Mouse (Mus musculus) embryonic facial prominence, embryonic 14.5 days (tissue): Measurements from ENCODE around the gene Ptpn21. TPM values are rescaled to one million over a fixed set of nuclear protein-coding genes. Genes with fewer than 3 reads are reported as not detected.

Experiments
- ATAC-seq: fragments of 200-750 bp; cut with Nextera tagmentation; 2 replicates; pipeline ENCODE4 v1.8.0; 2017; ENCODE audit warnings: low read depth, moderate number of reproducible peaks, moderate TSS enrichment
- DNase-seq: peaks from one replicate; pipeline ENCODE4 v3.0.0-alpha.2; 2015; ENCODE audit warnings: low spot score
- H3K27ac ChIP-seq: fragments of 300-500 bp; sonication (generic); replicated peaks from 2 replicates; pipeline ENCODE4 v1.5.1; 2014; ENCODE audit warnings: low read depth, mild to moderate bottlenecking, low read length, moderate library complexity
- H3K27me3 ChIP-seq: fragments of 300-500 bp; sonication (generic); replicated peaks from 2 replicates; pipeline ENCODE4 v1.6.1; 2014; ENCODE audit warnings: low read length; ENCODE audit not compliant: control insufficient read depth, insufficient read depth
- H3K36me3 ChIP-seq: fragments of 300-500 bp; sonication (generic); 2 replicates; pipeline ENCODE4 v1.6.1; 2014; ENCODE audit warnings: low read length, mixed read lengths; ENCODE audit not compliant: control insufficient read depth, insufficient read depth
- H3K4me1 ChIP-seq: fragments of 300-500 bp; sonication (generic); 2 replicates; pipeline ENCODE4 v1.6.1; 2014; ENCODE audit warnings: antibody characterized with exemption, low read length; ENCODE audit not compliant: control insufficient read depth, insufficient read depth
- H3K4me2 ChIP-seq: fragments of 300-500 bp; sonication (generic); 2 replicates; pipeline ENCODE4 v1.6.1; 2014; ENCODE audit warnings: low read depth, mild to moderate bottlenecking, low read length, moderate library complexity, mixed read lengths
- H3K4me3 ChIP-seq: fragments of 300-500 bp; sonication (generic); 2 replicates; pipeline ENCODE4 v1.5.1; 2014; ENCODE audit warnings: low read depth, mild to moderate bottlenecking, low read length
- H3K9ac ChIP-seq: fragments of 300-500 bp; sonication (generic); 2 replicates; pipeline ENCODE4 v1.6.1; 2014; ENCODE audit warnings: low read depth, mild to moderate bottlenecking, low read length, moderate library complexity, mixed read lengths
- H3K9me3 ChIP-seq: fragments of 300-500 bp; sonication (generic); 2 replicates; pipeline ENCODE4 v1.6.1; 2016; ENCODE audit warnings: low read length; ENCODE audit not compliant: control insufficient read depth
- WGBS: fragments of 180-500 bp; shearing (Covaris S2); extraction: QIAGEN DNeasy Blood & Tissue Kit; methylation state at CpG from one replicate; pipeline ENCODE4 v1.1.7; 2014; 5-methylcytosine and 5-hydroxymethylcytosine counted together
- polyA plus RNA-seq: library from polyadenylated mRNA; unstranded; fragments of >200 nt; fragmentation: Nextera tagmentation; extraction: Ambion mirVana; gene quantifications from 2 replicates; pipeline ENCODE4 v1.2.1, GENCODE M21; 2014

Gene Ptpn21
- polyA plus RNA-seq, 1 experiment from 2014 or later = 11.7 TPM

DNA sequence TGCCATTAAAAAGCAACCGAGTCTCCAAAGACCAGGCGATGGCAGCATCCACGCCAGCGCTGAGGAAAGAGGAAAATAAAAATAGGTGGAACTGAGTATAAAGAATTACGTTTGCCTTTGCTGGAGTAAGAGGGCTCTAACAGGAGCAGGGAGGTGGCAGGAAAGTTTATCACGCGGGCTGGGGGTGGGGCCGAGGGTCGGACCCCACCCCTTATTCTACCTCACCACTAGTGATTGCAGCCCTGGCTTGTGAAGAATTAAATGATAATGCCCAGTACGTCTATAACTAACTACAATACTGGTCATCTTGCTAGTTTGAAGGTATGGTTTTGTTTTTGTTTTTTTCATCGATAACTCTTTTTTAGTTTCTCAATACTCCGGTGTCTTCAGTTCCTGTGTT, 3.4 kb downstream of the Ptpn21 start:
- H3K27me3 ChIP-seq = no peaks in the 10 kb centered on the region; the same call in 1 of the 2 replicates
- no peak for DNase-seq
- WGBS = 12% methylated on average over 12 of the region's 12 CpGs

DNA sequence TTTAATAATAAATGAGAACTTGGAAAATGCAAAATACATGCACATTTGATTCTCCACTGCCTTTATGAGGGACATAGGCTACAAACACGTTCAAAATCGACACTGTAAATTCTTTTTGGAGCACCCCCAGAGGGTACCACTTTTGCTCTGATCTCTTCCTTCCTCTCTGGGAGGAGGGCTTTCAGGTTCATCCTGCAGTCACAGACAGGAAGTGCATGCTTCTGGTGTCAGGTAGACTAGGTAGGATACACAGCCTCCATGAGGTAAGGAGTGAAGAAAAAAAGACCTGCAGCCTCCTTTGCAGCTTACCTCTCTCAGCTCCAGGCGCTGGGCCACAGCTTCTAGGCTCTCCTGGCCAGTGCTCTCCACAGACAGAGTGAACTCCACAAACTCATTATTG, 4.0 kb downstream of the Ptpn21 start:
- Histone ChIP-seq H3K36me3 (no peaks in the 10 kb centered on the region), H3K4me2 (peak overlapping the region; percentile 80), H3K27ac (no peak overlapping the region), H3K9ac (peak overlapping the region; percentile 69), H3K4me1 (peaks cover 9% of the 10 kb centered on the region; the same call in 1 of the 2 replicates), H3K27me3 (no peaks in the 10 kb centered on the region; the same call in 1 of the 2 replicates), H3K4me3 (peak overlapping the region; percentile 56), H3K9me3 (no peaks in the 10 kb centered on the region)
- ATAC-seq = no peak
- DNase-seq = no peak
- 65% methylated on average over 3 of the region's 3 CpGs for WGBS

More for the DNA sequence above, 3.4 kb downstream of the Ptpn21 start:
- peak overlapping the region; percentile 80 for H3K4me2 ChIP-seq
- peaks cover 9% of the 10 kb centered on the region; the same call in 1 of the 2 replicates for H3K4me1 ChIP-seq
- ATAC-seq = no peak
- H3K36me3 ChIP-seq = no peaks in the 10 kb centered on the region
- no peaks in the 10 kb centered on the region for H3K9me3 ChIP-seq
- no peak overlapping the region; the same call in 1 of the 2 replicates for H3K27ac ChIP-seq
- peak overlapping the region; percentile 69 for H3K9ac ChIP-seq
- H3K4me3 ChIP-seq = peak overlapping the region; percentile 56

DNA sequence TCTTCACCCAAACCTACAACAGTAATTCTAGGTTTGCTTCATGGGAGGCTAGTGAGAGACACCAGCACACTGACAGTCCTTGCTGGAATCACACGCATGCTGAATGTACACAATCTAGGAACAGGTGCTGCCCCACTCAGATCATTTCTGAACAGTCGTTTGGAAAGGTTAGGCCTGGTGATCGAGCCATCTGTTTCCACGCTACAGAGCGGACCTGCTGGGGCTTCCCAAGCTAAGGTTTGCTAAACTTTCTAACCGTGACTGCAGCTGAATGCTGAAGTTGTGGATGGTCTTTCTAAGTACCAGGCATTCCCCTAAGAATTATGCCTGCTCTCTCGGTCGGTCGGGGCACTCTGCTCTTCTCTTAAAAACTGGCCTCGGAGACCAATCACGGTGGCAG, 6.5 kb downstream of the Ptpn21 start:
- Histone ChIP-seq H3K9me3 (no peaks in the 10 kb centered on the region), H3K4me3 (no peak overlapping the region), H3K9ac (no peak overlapping the region), H3K4me2 (no peak overlapping the region), H3K27me3 (no peaks in the 10 kb centered on the region), H3K4me1 (peaks cover 9% of the 10 kb centered on the region; the same call in 1 of the 2 replicates), H3K27ac (no peak overlapping the region), H3K36me3 (no peaks in the 10 kb centered on the region)
- 86% methylated on average over 11 of the region's 11 CpGs for WGBS
- ATAC-seq (no peak), DNase-seq (no peak)

DNA sequence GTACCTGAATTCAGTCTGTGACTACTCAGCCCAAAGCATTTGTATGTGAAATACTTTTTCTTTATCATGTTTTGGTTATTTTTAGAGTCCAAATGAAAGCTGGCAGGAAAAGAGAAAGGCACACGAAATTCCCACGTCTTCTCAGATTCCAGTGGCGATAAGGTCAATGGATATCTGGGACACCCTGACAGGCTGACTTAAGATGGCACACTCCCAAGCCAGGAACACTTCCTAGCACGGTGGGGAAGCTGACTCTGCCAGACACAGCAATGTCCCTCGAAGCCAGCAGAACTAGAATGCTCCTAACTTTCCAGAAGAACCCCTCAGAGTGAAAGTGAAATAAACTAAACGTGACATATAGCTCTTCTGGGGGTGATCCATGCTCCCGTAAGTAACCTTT, 10.0 kb downstream of the Ptpn21 start:
- H3K27me3 ChIP-seq = no peaks in the 10 kb centered on the region
- no peak overlapping the region for H3K4me2 ChIP-seq
- H3K36me3 ChIP-seq = no peaks in the 10 kb centered on the region
- no peak overlapping the region for H3K4me3 ChIP-seq
- H3K4me1 ChIP-seq = no peaks in the 10 kb centered on the region
- no peak overlapping the region for H3K9ac ChIP-seq
- ATAC-seq = no peak
- no peak overlapping the region for H3K27ac ChIP-seq
- 75% methylated on average over 7 of the region's 7 CpGs for WGBS
- DNase-seq = no peak
- no peaks in the 10 kb centered on the region for H3K9me3 ChIP-seq

DNA sequence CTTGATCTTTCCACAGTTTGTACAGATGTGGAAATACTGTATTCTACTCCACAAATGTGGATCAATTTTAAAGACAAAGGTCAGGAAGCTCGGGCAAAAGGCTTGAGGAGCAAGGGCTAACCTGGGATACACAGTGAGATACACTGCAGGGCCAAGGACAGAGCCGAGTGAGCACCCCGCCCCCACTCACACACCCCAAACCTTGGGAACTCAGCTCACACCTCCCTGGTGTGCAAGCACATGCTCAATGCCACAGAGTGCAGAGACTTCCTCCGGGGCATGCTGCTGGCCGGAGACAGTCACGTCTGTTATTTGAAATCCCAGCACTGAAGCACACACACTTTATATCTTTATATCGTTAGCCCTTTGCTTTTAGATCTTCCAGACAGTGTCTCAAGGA, 11.1 kb downstream of the Ptpn21 start:
- Histone ChIP-seq H3K4me2 (no peak overlapping the region), H3K9me3 (no peaks in the 10 kb centered on the region), H3K9ac (no peak overlapping the region), H3K36me3 (no peaks in the 10 kb centered on the region), H3K4me1 (0 out of 2 replicates have a peak, but pooled peaks cover under 1% of the 10 kb centered on the region), H3K27ac (no peak overlapping the region), H3K4me3 (no peak overlapping the region), H3K27me3 (no peaks in the 10 kb centered on the region)
- 80% methylated on average over 5 of the region's 7 CpGs for WGBS
- DNase-seq = no peak
- ATAC-seq = no peak

DNA sequence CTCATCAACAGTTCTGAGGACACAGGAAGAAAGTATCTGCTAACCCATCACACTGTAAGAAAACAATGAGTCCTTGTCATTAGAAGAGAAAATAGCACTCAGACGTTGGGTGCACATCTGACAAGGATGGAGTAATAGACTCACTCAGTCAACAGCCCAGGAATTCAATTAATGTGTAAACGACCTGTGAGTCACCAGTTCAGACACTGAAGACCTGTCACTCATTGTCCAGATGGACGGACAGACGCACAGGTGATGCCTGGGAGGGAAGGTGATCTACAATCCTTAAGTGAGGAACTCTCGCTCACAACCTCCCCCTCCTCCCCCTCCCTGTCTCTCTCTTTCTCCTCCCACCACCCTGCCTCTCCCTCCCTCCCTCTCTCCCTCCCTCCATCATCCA, 12.2 kb downstream of the Ptpn21 start:
- DNase-seq (no peak), ATAC-seq (no peak)
- H3K4me3 ChIP-seq = no peak overlapping the region
- H3K4me1 ChIP-seq = 0 out of 2 replicates have a peak, but pooled peaks cover 5% of the 10 kb centered on the region
- no peaks in the 10 kb centered on the region for H3K36me3 ChIP-seq
- no peak overlapping the region for H3K9ac ChIP-seq
- no peaks in the 10 kb centered on the region for H3K27me3 ChIP-seq
- WGBS = 68% methylated on average over 5 of the region's 5 CpGs
- H3K4me2 ChIP-seq = no peak overlapping the region
- H3K9me3 ChIP-seq = no peaks in the 10 kb centered on the region
- no peak overlapping the region for H3K27ac ChIP-seq

DNA sequence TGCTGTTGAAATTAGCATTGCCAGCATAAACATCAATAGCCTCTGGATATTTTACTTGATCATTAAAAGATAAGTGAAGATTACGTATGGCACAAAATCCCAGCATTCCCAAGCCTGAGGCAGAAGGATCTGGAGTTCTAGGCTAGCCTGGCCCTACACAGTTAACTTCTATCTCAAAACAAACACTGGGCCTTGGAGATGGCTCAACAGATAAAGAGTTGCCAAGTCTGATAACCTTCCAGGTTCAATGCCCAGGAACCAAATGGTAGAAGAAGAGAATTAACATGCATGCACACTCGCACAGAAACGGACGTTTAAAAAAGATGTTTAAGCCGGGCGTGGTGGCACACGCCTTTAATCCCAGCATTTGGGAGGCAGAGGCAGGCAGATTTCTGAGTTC, 13.0 kb downstream of the Ptpn21 start:
- no peak overlapping the region for H3K9ac ChIP-seq
- no peak overlapping the region for H3K4me3 ChIP-seq
- no peaks in the 10 kb centered on the region for H3K36me3 ChIP-seq
- H3K4me2 ChIP-seq = no peak overlapping the region
- DNase-seq = no peak
- H3K4me1 ChIP-seq = 0 out of 2 replicates have a peak, but pooled peaks cover 5% of the 10 kb centered on the region
- 89% methylated on average over 7 of the region's 7 CpGs for WGBS
- H3K27ac ChIP-seq = no peak overlapping the region
- no peaks in the 10 kb centered on the region for H3K9me3 ChIP-seq
- no peaks in the 10 kb centered on the region for H3K27me3 ChIP-seq
- ATAC-seq = no peak

DNA sequence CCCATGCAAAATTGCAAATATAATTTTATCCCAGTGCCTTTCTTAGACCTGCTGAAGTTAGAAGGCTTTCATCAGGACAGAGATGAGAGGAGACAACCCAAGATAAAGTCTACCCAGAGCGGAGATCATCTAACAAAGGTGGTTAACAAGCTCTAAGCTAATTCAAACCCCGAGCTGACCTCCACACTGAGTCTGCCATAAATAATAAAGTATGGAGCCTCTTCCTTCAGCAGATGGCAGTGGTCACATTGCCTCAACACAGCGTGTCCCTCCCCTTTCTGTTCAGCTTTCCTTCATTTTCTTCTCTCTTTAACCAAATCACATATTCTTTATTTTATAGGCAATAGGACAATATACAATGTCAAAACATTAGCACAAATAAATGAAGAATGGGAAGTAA, 16.2 kb downstream of the Ptpn21 start:
- peak; percentile 19 for DNase-seq
- H3K36me3 ChIP-seq = no peaks in the 10 kb centered on the region
- H3K9ac ChIP-seq = no peak overlapping the region
- no peak overlapping the region for H3K4me3 ChIP-seq
- no peak overlapping the region for H3K4me2 ChIP-seq
- H3K4me1 ChIP-seq = 0 out of 2 replicates have a peak, but pooled peaks cover 5% of the 10 kb centered on the region
- WGBS = 71% methylated on average over 3 of the region's 3 CpGs
- H3K27ac ChIP-seq = no peak overlapping the region
- H3K27me3 ChIP-seq = no peaks in the 10 kb centered on the region
- no peaks in the 10 kb centered on the region for H3K9me3 ChIP-seq
- ATAC-seq = 0 out of 2 replicates have a peak, but pooled peaks have one; percentile 51

DNA sequence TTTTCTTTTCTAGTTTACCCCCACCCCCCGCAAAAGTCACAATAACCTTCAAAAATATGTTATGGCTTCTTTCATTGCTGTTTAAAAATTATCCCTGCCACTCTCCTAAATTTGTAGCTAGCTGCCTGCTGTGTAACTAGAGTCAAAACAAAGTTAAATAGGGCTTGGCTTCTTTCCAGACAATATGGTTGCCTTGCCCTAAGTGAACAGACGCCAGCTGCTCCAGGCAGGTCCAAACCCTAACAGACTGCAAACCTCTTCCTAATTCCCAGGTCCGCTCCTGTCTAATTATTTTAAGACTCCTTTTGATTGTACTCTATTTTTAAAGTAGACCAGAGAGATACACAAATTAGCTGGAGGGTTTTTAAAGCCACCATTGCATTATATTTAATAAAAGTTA, 16.6 kb downstream of the Ptpn21 start:
- Histone ChIP-seq H3K4me3 (no peak overlapping the region), H3K9me3 (no peaks in the 10 kb centered on the region), H3K27me3 (no peaks in the 10 kb centered on the region), H3K27ac (no peak overlapping the region), H3K4me2 (no peak overlapping the region), H3K36me3 (no peaks in the 10 kb centered on the region), H3K4me1 (0 out of 2 replicates have a peak, but pooled peaks cover 5% of the 10 kb centered on the region), H3K9ac (no peak overlapping the region)
- 34% methylated on average over 3 of the region's 3 CpGs for WGBS
- peak; percentile 89 for DNase-seq
- ATAC-seq = peak; percentile 79; the same call in 1 of the 2 replicates
